Mouse (Mus musculus) left cerebral cortex, postnatal 4 days (tissue): Measurements from ENCODE around the gene Gm20695. TPM values are rescaled to one million over a fixed set of nuclear protein-coding genes. Genes with fewer than 3 reads are reported as not detected.

ENCODE experiments used
- microRNA-seq: library from miRNA; unstranded; fragments of <30 nt; microRNA quantifications from one replicate; pipeline ENCODE4 v1.2.0, GENCODE M21; 2022
- total RNA-seq, 2 experiments: library from RNA; stranded (reverse); gene quantifications; 2 replicates each; pipeline ENCODE4 v1.2.3; 2021

The Gm20695 gene
- total RNA-seq, 2 experiments from 2014 or later, result 0.64 to 1.3 TPM

Small RNA genes within 50 kb of the gene (microRNA-seq; reads per million reads assigned to microRNA genes)
- gene Gm23493, result not detected

Other genes with a start within 250 kb of the Gm20695 start
- not detected for gene Mefv, start 166.6 kb upstream of the Gm20695 start, total RNA-seq
- 10 to 100 TPM; 24.9 to 26.9 TPM for gene Zfp263, start 140.6 kb upstream of the Gm20695 start, total RNA-seq
- gene Olfr15, start 53.8 kb upstream of the Gm20695 start, total RNA-seq, result not detected
- gene Zfp174, start 37.4 kb upstream of the Gm20695 start, total RNA-seq, result 1 to 10 TPM; 5.9 to 6.1 TPM
- 10 to 100 TPM; 97.5 to 98.2 TPM for gene Naa60, start 12.3 kb upstream of the Gm20695 start, total RNA-seq
- gene Zfp597, start 87 bp upstream of the Gm20695 start, total RNA-seq, result 10 to 100 TPM; 32.6 to 34.9 TPM
- 1 to 10 TPM; 7.0 to 9.4 TPM for gene 1700037C18Rik, start 24.0 kb downstream of the Gm20695 start, total RNA-seq
- 10 to 100 TPM; 34.9 to 41.9 TPM for gene Cluap1, start 24.2 kb downstream of the Gm20695 start, total RNA-seq
- 1 to 10 TPM; 2.6 to 2.9 TPM for gene Nlrc3, start 92.0 kb downstream of the Gm20695 start, total RNA-seq
- 10 to 100 TPM; 78.6 to 91.6 TPM for gene Slx4, start 119.1 kb downstream of the Gm20695 start, total RNA-seq
- gene Dnase1, start 152.3 kb downstream of the Gm20695 start, total RNA-seq, result not detected
- gene Trap1, start 193.2 kb downstream of the Gm20695 start, total RNA-seq, result 10 to 100 TPM; 57.3 to 63.1 TPM